Mouse (Mus musculus): ENCODE measurements around the gene Rhbdl2.

Gene Rhbdl2

GRCm38 (mm10) chr4:123787191-123787985 lies at the start of gene Rhbdl2:
TSS of gene Rhbdl2 (plus strand) at chr4:123787874.
- DNase-seq (ENCODE audit: low read depth, low spot score): peak; percentile 17

GRCm38 (mm10) chr4:123738708-123739107 lies 49.0 kb upstream of the Rhbdl2 start:
- DNase-seq (ENCODE audit: low read depth, low spot score): no peak

GRCm38 (mm10) chr4:123742891-123743290 lies 44.8 kb upstream of the Rhbdl2 start:
- DNase-seq (ENCODE audit: low read depth, low spot score): no peak

GRCm38 (mm10) chr4:123745221-123745775 lies 42.4 kb upstream of the Rhbdl2 start:
- no peak for DNase-seq (ENCODE audit: low read depth, low spot score)

- no peak for DNase-seq (ENCODE audit: low read depth, low spot score)
Observed at GRCm38 (mm10) chr4:123748726-123749415, 38.8 kb upstream of the Rhbdl2 start.

- DNase-seq (ENCODE audit: low read depth, low spot score): no peak
Observed at GRCm38 (mm10) chr4:123749484-123750130, 38.1 kb upstream of the Rhbdl2 start.

- DNase-seq (ENCODE audit: low read depth, low spot score): peak; percentile 95
Observed at GRCm38 (mm10) chr4:123750152-123750651, 37.5 kb upstream of the Rhbdl2 start, which contains the start of gene Akirin1. TSS of gene Akirin1 (minus strand) at chr4:123750345.

- no peak for DNase-seq (ENCODE audit: low read depth, low spot score)
Observed at GRCm38 (mm10) chr4:123750707-123751312, 36.9 kb upstream of the Rhbdl2 start.

GRCm38 (mm10) chr4:123758306-123758705 lies 29.4 kb upstream of the Rhbdl2 start:
- DNase-seq (ENCODE audit: low read depth, low spot score): no peak

GRCm38 (mm10) chr4:123765071-123765470 lies 22.6 kb upstream of the Rhbdl2 start:
- no peak for DNase-seq (ENCODE audit: low read depth, low spot score)

GRCm38 (mm10) chr4:123767807-123768206 lies 19.9 kb upstream of the Rhbdl2 start:
- no peak for DNase-seq (ENCODE audit: low read depth, low spot score)

- no peak for DNase-seq (ENCODE audit: low read depth, low spot score)
Observed at GRCm38 (mm10) chr4:123768234-123768633, 19.4 kb upstream of the Rhbdl2 start.

- DNase-seq (ENCODE audit: low read depth, low spot score): no peak
Observed at GRCm38 (mm10) chr4:123792666-123793065, 5.0 kb downstream of the Rhbdl2 start.

GRCm38 (mm10) chr4:123793136-123793535 lies 5.5 kb downstream of the Rhbdl2 start:
- no peak for DNase-seq (ENCODE audit: low read depth, low spot score)

- no peak for DNase-seq (ENCODE audit: low read depth, low spot score)
Observed at GRCm38 (mm10) chr4:123795057-123795456, 7.4 kb downstream of the Rhbdl2 start.

- no peak for DNase-seq (ENCODE audit: low read depth, low spot score)
Observed at GRCm38 (mm10) chr4:123797403-123797802, 9.7 kb downstream of the Rhbdl2 start.

- peak; percentile 46 for DNase-seq (ENCODE audit: low read depth, low spot score)
Observed at GRCm38 (mm10) chr4:123797856-123798255, 10.2 kb downstream of the Rhbdl2 start.

- no peak for DNase-seq (ENCODE audit: low read depth, low spot score)
Observed at GRCm38 (mm10) chr4:123803642-123804041, 16.0 kb downstream of the Rhbdl2 start.

GRCm38 (mm10) chr4:123808304-123808703 lies 20.6 kb downstream of the Rhbdl2 start:
- no peak for DNase-seq (ENCODE audit: low read depth, low spot score)

GRCm38 (mm10) chr4:123810475-123811295 lies 23.0 kb downstream of the Rhbdl2 start:
- no peak for DNase-seq (ENCODE audit: low read depth, low spot score)

All from forelimb bud, embryonic 11.5 days (tissue).